Mouse (Mus musculus) liver, adult 2 months (tissue): ENCODE data around the gene Mpo. TPM values are rescaled to one million over a fixed set of nuclear protein-coding genes. Genes with fewer than 3 reads are reported as not detected.
A peak's percentile ranks its signal among the peaks of the same experiment; 100 is the strongest.

Source experiments
- DNase-seq: peaks from one replicate; pipeline ENCODE4 v3.0.0-alpha.2; 2011; ENCODE audit warnings: low read depth, low spot score; ENCODE audit errors: extremely low read depth
- H3K27ac ChIP-seq: fragments of 200-500 bp; replicated peaks from 2 replicates; pipeline ENCODE4 v1.5.1; 2012; ENCODE audit warnings: low read depth, mild to moderate bottlenecking, control low read depth, inconsistent platforms, low read length; ENCODE audit not compliant: insufficient read depth
- H3K27me3 ChIP-seq: fragments of 200-500 bp; 2 replicates; pipeline ENCODE4 v1.6.1; 2012; ENCODE audit warnings: mild to moderate bottlenecking, moderate library complexity, low read length, inconsistent platforms; ENCODE audit not compliant: control insufficient read depth, insufficient read depth
- H3K36me3 ChIP-seq: fragments of 200-500 bp; 2 replicates; pipeline ENCODE4 v1.6.1; 2012; ENCODE audit warnings: low read length, inconsistent platforms; ENCODE audit not compliant: control insufficient read depth, insufficient read depth
- H3K4me1 ChIP-seq: fragments of 200-500 bp; 2 replicates; pipeline ENCODE4 v1.6.1; 2011; ENCODE audit warnings: low read length; ENCODE audit not compliant: control insufficient read depth, insufficient read depth
- H3K4me3 ChIP-seq: fragments of 200-500 bp; 2 replicates; pipeline ENCODE4 v1.5.1; 2011; ENCODE audit warnings: low read depth, mild to moderate bottlenecking, control low read depth, low read length, moderate library complexity; ENCODE audit not compliant: insufficient read depth
- H3K79me2 ChIP-seq: fragments of 200-500 bp; 2 replicates; pipeline ENCODE4 v1.6.1; 2012; ENCODE audit warnings: inconsistent platforms, mild to moderate bottlenecking, low read length, moderate library complexity; ENCODE audit not compliant: control insufficient read depth, insufficient read depth
- H3K9ac ChIP-seq: fragments of 200-500 bp; 2 replicates; pipeline ENCODE4 v1.6.1; 2012; ENCODE audit warnings: low read depth, mild to moderate bottlenecking, control low read depth, inconsistent platforms, low read length
- CTCF ChIP-seq: fragments of 200-500 bp; IDR thresholded peaks from 2 replicates; pipeline ENCODE4 v1.5.1; 2011; ENCODE audit warnings: low read depth, low read length, control low read depth
- POLR2A ChIP-seq: fragments of 200-500 bp; IDR thresholded peaks from 2 replicates; pipeline ENCODE4 v1.6.1; 2011; ENCODE audit warnings: low read length, control low read depth; ENCODE audit not compliant: insufficient read depth; ENCODE audit errors: extremely low read depth
- WGBS: fragments of 180-500 bp; shearing (Covaris S2); methylation state at CpG from one replicate; pipeline ENCODE4 v1.1.7; 2018; 5-methylcytosine and 5-hydroxymethylcytosine counted together
- polyA plus RNA-seq: library from polyadenylated mRNA; depleted of rRNA; stranded (reverse); fragments of >200 nt; gene quantifications from 2 replicates; pipeline ENCODE4 v1.2.3, GENCODE M21; 2012; rRNA removed
- total RNA-seq: library from RNA; depleted of rRNA; stranded (reverse); fragments of >200 nt; gene quantifications from 2 replicates; pipeline ENCODE4 v1.2.3, GENCODE M21; 2014; rRNA removed

Mpo gene
- total and polyA plus RNA-seq, 2 experiments = 0.06 TPM; not detected in 1

GRCm38 (mm10) chr11:87847884-87848283, 54.5 kb downstream of the Mpo start:
- Histone ChIP-seq H3K36me3 (no peaks in the 10 kb centered on the region), H3K4me1 (peaks cover 1% of the 10 kb centered on the region; the same call in 1 of the 2 replicates), H3K27me3 (no peaks in the 10 kb centered on the region), H3K27ac (no peak overlapping the region), H3K79me2 (no peaks in the 10 kb centered on the region), H3K9ac (no peak overlapping the region), H3K4me3 (no peak overlapping the region)
- WGBS = 82% methylated on average over 6 of the region's 6 CpGs
- TF ChIP-seq POLR2A (no peak), CTCF (no peak)
- no peak for DNase-seq

GRCm38 (mm10) chr11:87852690-87853596, 59.6 kb downstream of the Mpo start, which contains the start of gene Mks1:
Gene Mks1 (plus strand): TSS chr11:87853215.
- TF ChIP-seq CTCF = no peak
- TF ChIP-seq POLR2A = 0 out of 2 replicates have a peak, but pooled peaks have one; percentile 28
- H3K27ac ChIP-seq = no peak within 1 kb of the TSS
- H3K27me3 ChIP-seq = no peaks in the 10 kb centered on the region
- no peaks in the 10 kb centered on the region for H3K36me3 ChIP-seq
- peak; percentile 72 for DNase-seq
- WGBS = 3% methylated on average over 40 of the region's 40 CpGs
- peak within 1 kb of the TSS; percentile 62 for H3K9ac ChIP-seq
- H3K4me1 ChIP-seq = peaks cover 5% of the 10 kb centered on the region
- no peaks in the 10 kb centered on the region for H3K79me2 ChIP-seq
- peak within 1 kb of the TSS; percentile 61 for H3K4me3 ChIP-seq

GRCm38 (mm10) chr11:87853597-87853954, 60.2 kb downstream of the Mpo start:
- H3K4me1 ChIP-seq = peaks cover 5% of the 10 kb centered on the region
- no peaks in the 10 kb centered on the region for H3K79me2 ChIP-seq
- 38% methylated on average over 8 of the region's 8 CpGs for WGBS
- no peaks in the 10 kb centered on the region for H3K36me3 ChIP-seq
- no peak for DNase-seq
- 0 out of 2 replicates have a peak overlapping the region, but pooled peaks have one; percentile 8 for H3K9ac ChIP-seq
- no peak for TF ChIP-seq POLR2A
- no peak for TF ChIP-seq CTCF
- no peaks in the 10 kb centered on the region for H3K27me3 ChIP-seq
- H3K4me3 ChIP-seq = peak overlapping the region; percentile 61
- H3K27ac ChIP-seq = no peak overlapping the region

Other genes with a start within 250 kb of the Mpo start
- gene Gm11492, start 226.9 kb upstream of the Mpo start, total RNA-seq = not detected in 2 replicates
- 0.04 TPM in 1 of 2 replicates, not detected in the other for gene Gm11492, start 226.9 kb upstream of the Mpo start, polyA plus RNA-seq
- 10.8 and 11.5 TPM in 2 replicates for gene Sept4, start 224.7 kb upstream of the Mpo start, total RNA-seq
- gene Sept4, start 224.7 kb upstream of the Mpo start, polyA plus RNA-seq = 10.8 and 11.7 TPM in 2 replicates
- gene Mtmr4, start 201.4 kb upstream of the Mpo start, total RNA-seq = 13.4 and 18.6 TPM in 2 replicates
- gene Mtmr4, start 201.4 kb upstream of the Mpo start, polyA plus RNA-seq = 18.1 and 22.9 TPM in 2 replicates
- gene Hsf5, start 176.4 kb upstream of the Mpo start, total RNA-seq = 0.07 and 0.09 TPM in 2 replicates
- 0.05 TPM in 1 of 2 replicates, not detected in the other for gene Hsf5, start 176.4 kb upstream of the Mpo start, polyA plus RNA-seq
- gene Rnf43, start 130.9 kb upstream of the Mpo start, total RNA-seq = 13.2 and 14.1 TPM in 2 replicates
- 19.3 and 19.5 TPM in 2 replicates for gene Rnf43, start 130.9 kb upstream of the Mpo start, polyA plus RNA-seq
- 59.9 and 63.8 TPM in 2 replicates for gene Supt4a, start 56.0 kb upstream of the Mpo start, total RNA-seq
- 41.9 and 46.5 TPM in 2 replicates for gene Supt4a, start 56.0 kb upstream of the Mpo start, polyA plus RNA-seq
- 0.09 and 1.1 TPM in 2 replicates for gene Tspoap1, start 33.0 kb upstream of the Mpo start, total RNA-seq
- 0.26 and 0.37 TPM in 2 replicates for gene Tspoap1, start 33.0 kb upstream of the Mpo start, polyA plus RNA-seq
- gene Lpo, start 34.7 kb downstream of the Mpo start, total RNA-seq = not detected in 2 replicates
- gene Lpo, start 34.7 kb downstream of the Mpo start, polyA plus RNA-seq = not detected in 2 replicates
- gene Mks1, start 59.6 kb downstream of the Mpo start, total RNA-seq = 1.2 and 2.1 TPM in 2 replicates
- gene Mks1, start 59.6 kb downstream of the Mpo start, polyA plus RNA-seq = 2.8 and 3.2 TPM in 2 replicates
- not detected in 2 replicates for gene Epx, start 82.0 kb downstream of the Mpo start, total RNA-seq
- gene Epx, start 82.0 kb downstream of the Mpo start, polyA plus RNA-seq = not detected in 2 replicates
- gene Olfr462, start 98.7 kb downstream of the Mpo start, total RNA-seq = not detected in 2 replicates
- not detected in 2 replicates for gene Olfr462, start 98.7 kb downstream of the Mpo start, polyA plus RNA-seq
- gene Olfr463, start 103.8 kb downstream of the Mpo start, total RNA-seq = not detected in 2 replicates
- gene Olfr463, start 103.8 kb downstream of the Mpo start, polyA plus RNA-seq = not detected in 2 replicates
- gene Olfr464, start 127.4 kb downstream of the Mpo start, total RNA-seq = not detected in 2 replicates
- not detected in 2 replicates for gene Olfr464, start 127.4 kb downstream of the Mpo start, polyA plus RNA-seq
- gene Dynll2, start 194.0 kb downstream of the Mpo start, total RNA-seq = 24.8 and 36.9 TPM in 2 replicates
- 112 and 145 TPM in 2 replicates for gene Dynll2, start 194.0 kb downstream of the Mpo start, polyA plus RNA-seq